Mouse (Mus musculus) hindbrain, embryonic 11.5 days (tissue): Measurements from ENCODE around the gene Kcnd2. TPM values are rescaled to one million over a fixed set of nuclear protein-coding genes. Genes with fewer than 3 reads are reported as not detected.

ENCODE experiments used
- ATAC-seq: fragments of 200-750 bp; cut with Nextera tagmentation; 2 replicates; pipeline ENCODE4 v1.8.0; 2017; ENCODE audit warnings: mild to moderate bottlenecking, moderate TSS enrichment, moderate library complexity; ENCODE audit not compliant: low FRiP score
- DNase-seq: peaks from one replicate; pipeline ENCODE4 v3.0.0-alpha.2; 2015; ENCODE audit warnings: low spot score
- H3K27ac ChIP-seq: fragments of 300-500 bp; sonication (generic); 2 replicates; pipeline ENCODE4 v1.5.1; 2014; ENCODE audit warnings: mild to moderate bottlenecking, low read depth, low read length
- H3K27me3 ChIP-seq: fragments of 300-500 bp; sonication (generic); 2 replicates; pipeline ENCODE4 v1.6.1; 2014; ENCODE audit warnings: mild to moderate bottlenecking, low read length, moderate library complexity, mixed read lengths; ENCODE audit not compliant: control insufficient read depth, insufficient read depth
- H3K36me3 ChIP-seq: fragments of 300-500 bp; sonication (generic); 2 replicates; pipeline ENCODE4 v1.6.1; 2014; ENCODE audit warnings: mild to moderate bottlenecking, low read length, moderate library complexity, mixed read lengths; ENCODE audit not compliant: control insufficient read depth, insufficient read depth
- H3K4me1 ChIP-seq: fragments of 300-500 bp; sonication (generic); replicated peaks from 2 replicates; pipeline ENCODE4 v1.6.1; 2014; ENCODE audit warnings: low read length, mixed read lengths; ENCODE audit not compliant: control insufficient read depth, insufficient read depth
- H3K4me2 ChIP-seq: fragments of 300-500 bp; sonication (generic); replicated peaks from 2 replicates; pipeline ENCODE4 v1.6.1; 2014; ENCODE audit warnings: mild to moderate bottlenecking, low read depth, low read length
- H3K4me3 ChIP-seq: fragments of 300-500 bp; sonication (generic); 2 replicates; pipeline ENCODE4 v1.5.1; 2014; ENCODE audit warnings: low read depth, low read length
- H3K9ac ChIP-seq: fragments of 300-500 bp; sonication (generic); 2 replicates; pipeline ENCODE4 v1.6.1; 2014; ENCODE audit warnings: low read depth, low read length
- H3K9me3 ChIP-seq: fragments of 300-500 bp; sonication (generic); 2 replicates; pipeline ENCODE4 v1.6.1; 2016; ENCODE audit warnings: low read length; ENCODE audit not compliant: control insufficient read depth
- WGBS: fragments of 180-500 bp; shearing (Covaris S2); extraction: QIAGEN DNeasy Blood & Tissue Kit; methylation state at CpG from one replicate; pipeline ENCODE4 v1.1.7; 2014; 5-methylcytosine and 5-hydroxymethylcytosine counted together
- polyA plus RNA-seq: library from polyadenylated mRNA; unstranded; fragments of >200 nt; fragmentation: Nextera tagmentation; extraction: Ambion mirVana; gene quantifications from 2 replicates; pipeline ENCODE4 v1.2.1, GENCODE M21; 2014

Kcnd2 gene
- polyA plus RNA-seq, 1 experiment from 2014 or later = 2.1 TPM

- WGBS = 92% methylated on average over 3 of the region's 3 CpGs
- H3K9ac ChIP-seq = no peak overlapping the region
- DNase-seq (no peak), ATAC-seq (no peak)
- H3K27ac ChIP-seq = no peak overlapping the region
- no peak overlapping the region for H3K4me2 ChIP-seq
- no peaks in the 10 kb centered on the region for H3K36me3 ChIP-seq
- no peaks in the 10 kb centered on the region for H3K4me1 ChIP-seq
- no peaks in the 10 kb centered on the region for H3K27me3 ChIP-seq
- no peaks in the 10 kb centered on the region for H3K9me3 ChIP-seq
- no peak overlapping the region for H3K4me3 ChIP-seq
These were observed 477.6 kb downstream of the Kcnd2 start for GRCm38 (mm10) chr6:21692861-21693350.

- H3K9ac ChIP-seq = no peak overlapping the region
- H3K4me1 ChIP-seq = no peaks in the 10 kb centered on the region
- H3K27me3 ChIP-seq = no peaks in the 10 kb centered on the region
- WGBS = 59% methylated on average over 3 of the region's 3 CpGs
- ATAC-seq (no peak), DNase-seq (no peak)
- H3K36me3 ChIP-seq = no peaks in the 10 kb centered on the region
- H3K9me3 ChIP-seq = no peaks in the 10 kb centered on the region
- H3K27ac ChIP-seq = no peak overlapping the region
- no peak overlapping the region for H3K4me2 ChIP-seq
- H3K4me3 ChIP-seq = no peak overlapping the region
These were observed 482.3 kb downstream of the Kcnd2 start for GRCm38 (mm10) chr6:21697641-21698040.

GRCm38 (mm10) chr6:21701131-21701530, 485.8 kb downstream of the Kcnd2 start:
- 84% methylated on average over 6 of the region's 6 CpGs for WGBS
- Histone ChIP-seq H3K27ac (no peak overlapping the region), H3K36me3 (no peaks in the 10 kb centered on the region), H3K4me1 (no peaks in the 10 kb centered on the region), H3K9me3 (no peaks in the 10 kb centered on the region), H3K9ac (no peak overlapping the region), H3K27me3 (no peaks in the 10 kb centered on the region), H3K4me2 (no peak overlapping the region), H3K4me3 (no peak overlapping the region)
- ATAC-seq (no peak), DNase-seq (no peak)

- Histone ChIP-seq H3K4me1 (no peaks in the 10 kb centered on the region), H3K4me2 (no peak overlapping the region), H3K36me3 (no peaks in the 10 kb centered on the region), H3K9me3 (no peaks in the 10 kb centered on the region), H3K27me3 (no peaks in the 10 kb centered on the region), H3K9ac (no peak overlapping the region), H3K4me3 (no peak overlapping the region), H3K27ac (no peak overlapping the region)
- 24% methylated on average over 3 of the region's 3 CpGs for WGBS
- ATAC-seq = peak; percentile 47; the same call in 1 of the 2 replicates
- peak; percentile 63 for DNase-seq
These were observed 493.9 kb downstream of the Kcnd2 start for GRCm38 (mm10) chr6:21709228-21709627.

- no peak overlapping the region for H3K4me3 ChIP-seq
- no peak overlapping the region for H3K9ac ChIP-seq
- ATAC-seq = no peak
- no peaks in the 10 kb centered on the region for H3K36me3 ChIP-seq
- H3K27me3 ChIP-seq = no peaks in the 10 kb centered on the region
- WGBS = 73% methylated on average over 1 of the region's 1 CpGs
- H3K4me1 ChIP-seq = no peaks in the 10 kb centered on the region
- DNase-seq = no peak
- no peak overlapping the region for H3K27ac ChIP-seq
- H3K9me3 ChIP-seq = no peaks in the 10 kb centered on the region
- no peak overlapping the region for H3K4me2 ChIP-seq
These were observed 503.8 kb downstream of the Kcnd2 start for GRCm38 (mm10) chr6:21719121-21719520.

GRCm38 (mm10) chr6:21722238-21722637, 506.9 kb downstream of the Kcnd2 start:
- Histone ChIP-seq H3K9me3 (no peaks in the 10 kb centered on the region), H3K27ac (no peak overlapping the region), H3K4me2 (no peak overlapping the region), H3K4me1 (no peaks in the 10 kb centered on the region), H3K36me3 (no peaks in the 10 kb centered on the region), H3K9ac (no peak overlapping the region), H3K27me3 (no peaks in the 10 kb centered on the region), H3K4me3 (no peak overlapping the region)
- WGBS = 86% methylated on average over 10 of the region's 10 CpGs
- DNase-seq = no peak
- no peak for ATAC-seq

GRCm38 (mm10) chr6:21740606-21741005, 525.3 kb downstream of the Kcnd2 start:
- Histone ChIP-seq H3K4me3 (no peak overlapping the region), H3K4me2 (no peak overlapping the region), H3K27ac (no peak overlapping the region), H3K36me3 (no peaks in the 10 kb centered on the region), H3K9me3 (no peaks in the 10 kb centered on the region), H3K27me3 (no peaks in the 10 kb centered on the region), H3K9ac (no peak overlapping the region), H3K4me1 (no peaks in the 10 kb centered on the region)
- no peak for ATAC-seq
- no peak for DNase-seq
- WGBS = 65% methylated on average over 2 of the region's 2 CpGs

- Histone ChIP-seq H3K9me3 (no peaks in the 10 kb centered on the region), H3K27me3 (no peaks in the 10 kb centered on the region), H3K27ac (no peak overlapping the region), H3K9ac (no peak overlapping the region), H3K36me3 (no peaks in the 10 kb centered on the region), H3K4me1 (no peaks in the 10 kb centered on the region), H3K4me2 (no peak overlapping the region), H3K4me3 (no peak overlapping the region)
- ATAC-seq (no peak), DNase-seq (no peak)
- WGBS = 73% methylated on average over 3 of the region's 3 CpGs
These were observed 529.4 kb downstream of the Kcnd2 start for GRCm38 (mm10) chr6:21744615-21745266.

- Histone ChIP-seq H3K27me3 (no peaks in the 10 kb centered on the region), H3K4me2 (no peak overlapping the region), H3K9ac (no peak overlapping the region), H3K36me3 (no peaks in the 10 kb centered on the region), H3K4me1 (no peaks in the 10 kb centered on the region), H3K9me3 (no peaks in the 10 kb centered on the region), H3K4me3 (no peak overlapping the region), H3K27ac (no peak overlapping the region)
- ATAC-seq = no peak
- DNase-seq = no peak
- WGBS = 82% methylated on average over 1 of the region's 1 CpGs
These were observed 532.2 kb downstream of the Kcnd2 start for GRCm38 (mm10) chr6:21747536-21747935.
